Mouse (Mus musculus) thymus, postnatal 0 days (tissue): ENCODE results near the gene Pnrc2. TPM values are rescaled to one million over a fixed set of nuclear protein-coding genes. Genes with fewer than 3 reads are reported as not detected.

Experiments
- DNase-seq: peaks from one replicate; pipeline ENCODE4 v3.0.0-alpha.2; 2015; ENCODE audit warnings: low spot score
- polyA plus RNA-seq: library from polyadenylated mRNA; unstranded; fragments of >200 nt; fragmentation: Nextera tagmentation; extraction: Ambion mirVana; gene quantifications from 2 replicates; pipeline ENCODE4 v1.2.1, GENCODE M21; 2015

Gene Pnrc2
- polyA plus RNA-seq = 217 and 229 TPM in 2 replicates

- DNase-seq = peak; percentile 93
Measured at GRCm38 (mm10) chr4:135873526-135874202, at the start of gene Pnrc2. TSS of gene Pnrc2 (minus strand) at chr4:135873850.

- no peak for DNase-seq
Measured at GRCm38 (mm10) chr4:135922190-135922589, 48.5 kb upstream of the Pnrc2 start.

GRCm38 (mm10) chr4:135921257-135922120 lies 47.8 kb upstream of the Pnrc2 start:
- peak; percentile 23 for DNase-seq

- DNase-seq = peak; percentile 98
Measured at GRCm38 (mm10) chr4:135920304-135921241, 46.9 kb upstream of the Pnrc2 start, which contains the start of gene Fuca1. TSS of gene Fuca1 (plus strand) at chr4:135920735.

GRCm38 (mm10) chr4:135919280-135919639 lies 45.6 kb upstream of the Pnrc2 start:
- no peak for DNase-seq

- no peak for DNase-seq
Measured at GRCm38 (mm10) chr4:135918635-135919279, 45.1 kb upstream of the Pnrc2 start.

GRCm38 (mm10) chr4:135913433-135913832 lies 39.8 kb upstream of the Pnrc2 start:
- DNase-seq = no peak

- DNase-seq = no peak
Measured at GRCm38 (mm10) chr4:135912835-135913234, 39.2 kb upstream of the Pnrc2 start.

- DNase-seq = no peak
Measured at GRCm38 (mm10) chr4:135912164-135912563, 38.5 kb upstream of the Pnrc2 start.

GRCm38 (mm10) chr4:135911531-135911930 lies 37.9 kb upstream of the Pnrc2 start:
- peak; percentile 42 for DNase-seq

GRCm38 (mm10) chr4:135909326-135910066 lies 35.8 kb upstream of the Pnrc2 start:
- no peak for DNase-seq

- no peak for DNase-seq
Measured at GRCm38 (mm10) chr4:135906633-135907032, 33.0 kb upstream of the Pnrc2 start.

- no peak for DNase-seq
Measured at GRCm38 (mm10) chr4:135904810-135905209, 31.2 kb upstream of the Pnrc2 start.

GRCm38 (mm10) chr4:135902606-135903242 lies 29.1 kb upstream of the Pnrc2 start:
- no peak for DNase-seq

- DNase-seq = no peak
Measured at GRCm38 (mm10) chr4:135900008-135900407, 26.4 kb upstream of the Pnrc2 start.

- DNase-seq = no peak
Measured at GRCm38 (mm10) chr4:135899050-135899448, 25.4 kb upstream of the Pnrc2 start.

- DNase-seq = peak; percentile 79
Measured at GRCm38 (mm10) chr4:135898380-135899049, 24.9 kb upstream of the Pnrc2 start.

- DNase-seq = peak; percentile 25
Measured at GRCm38 (mm10) chr4:135896157-135896556, 22.5 kb upstream of the Pnrc2 start.

- DNase-seq = peak; percentile 68
Measured at GRCm38 (mm10) chr4:135895071-135895571, 21.5 kb upstream of the Pnrc2 start, which contains the start of gene Cnr2. TSS of gene Cnr2 (plus strand) at chr4:135895394.
